Mouse (Mus musculus) heart, embryonic 16.5 days (tissue): Measurements from ENCODE around the gene Arid1b. TPM values are rescaled to one million over a fixed set of nuclear protein-coding genes. Genes with fewer than 3 reads are reported as not detected.

ENCODE experiments used
- ATAC-seq: fragments of 200-750 bp; cut with Nextera tagmentation; replicated peaks from 2 replicates; pipeline ENCODE4 v1.8.0; 2017; ENCODE audit warnings: moderate number of reproducible peaks; ENCODE audit not compliant: insufficient read depth, low FRiP score; ENCODE audit errors: extremely low read depth
- H3K27ac ChIP-seq: fragments of 300-500 bp; sonication (generic); 2 replicates; pipeline ENCODE4 v1.5.1; 2014; ENCODE audit warnings: mild to moderate bottlenecking, low read length, control low read depth, moderate library complexity
- H3K27me3 ChIP-seq: fragments of 300-500 bp; sonication (generic); 2 replicates; pipeline ENCODE4 v1.6.1; 2014; ENCODE audit warnings: low read length, mixed read lengths; ENCODE audit not compliant: control insufficient read depth, insufficient read depth
- H3K36me3 ChIP-seq: fragments of 300-500 bp; sonication (generic); 2 replicates; pipeline ENCODE4 v1.6.1; 2014; ENCODE audit not compliant: control insufficient read depth, insufficient read depth
- H3K4me1 ChIP-seq: fragments of 300-500 bp; sonication (generic); 2 replicates; pipeline ENCODE4 v1.6.1; 2014; ENCODE audit warnings: low read length, mixed read lengths; ENCODE audit not compliant: control insufficient read depth, insufficient read depth
- H3K4me2 ChIP-seq: fragments of 300-500 bp; sonication (generic); 2 replicates; pipeline ENCODE4 v1.6.1; 2014; ENCODE audit warnings: low read depth, mild to moderate bottlenecking, control low read depth, low read length
- H3K4me3 ChIP-seq: fragments of 300-500 bp; sonication (generic); 2 replicates; pipeline ENCODE4 v1.5.1; 2014; ENCODE audit warnings: mild to moderate bottlenecking, control low read depth, low read length
- H3K9ac ChIP-seq: fragments of 300-500 bp; sonication (generic); 2 replicates; pipeline ENCODE4 v1.6.1; 2014; ENCODE audit warnings: low read length, control low read depth
- H3K9me3 ChIP-seq: fragments of 300-500 bp; sonication (generic); replicated peaks from 2 replicates; pipeline ENCODE4 v1.6.1; 2016; ENCODE audit warnings: low read length; ENCODE audit not compliant: control insufficient read depth
- WGBS: fragments of 180-500 bp; shearing (Covaris S2); extraction: QIAGEN DNeasy Blood & Tissue Kit; methylation state at CpG from one replicate; pipeline ENCODE4 v1.1.7; 2014; 5-methylcytosine and 5-hydroxymethylcytosine counted together
- polyA plus RNA-seq: library from polyadenylated mRNA; unstranded; fragments of >200 nt; fragmentation: Nextera tagmentation; extraction: Ambion mirVana; gene quantifications from 2 replicates; pipeline ENCODE4 v1.2.1, GENCODE M21; 2015

The Arid1b gene
- polyA plus RNA-seq, 1 experiment from 2014 or later: 7.1 TPM

GRCm38 (mm10) chr17:5246688-5247087 lies 252.6 kb downstream of the Arid1b start:
- Histone ChIP-seq H3K4me1 (peaks cover 36% of the 10 kb centered on the region), H3K27me3 (no peaks in the 10 kb centered on the region), H3K9me3 (no peaks in the 10 kb centered on the region), H3K4me2 (no peak overlapping the region), H3K27ac (peak overlapping the region; percentile 28), H3K36me3 (no peaks in the 10 kb centered on the region), H3K4me3 (no peak overlapping the region), H3K9ac (no peak overlapping the region)
- 48% methylated on average over 11 of the region's 11 CpGs for WGBS
- peak; percentile 41 for ATAC-seq

GRCm38 (mm10) chr17:5247247-5247646 lies 253.1 kb downstream of the Arid1b start:
- Histone ChIP-seq H3K9me3 (no peaks in the 10 kb centered on the region), H3K9ac (no peak overlapping the region), H3K4me3 (no peak overlapping the region), H3K36me3 (no peaks in the 10 kb centered on the region), H3K4me2 (no peak overlapping the region), H3K27me3 (no peaks in the 10 kb centered on the region), H3K27ac (peak overlapping the region; percentile 28), H3K4me1 (peaks cover 36% of the 10 kb centered on the region)
- ATAC-seq: no peak
- 82% methylated on average over 7 of the region's 7 CpGs for WGBS

- H3K27ac ChIP-seq: peak overlapping the region; percentile 58
- no peaks in the 10 kb centered on the region for H3K27me3 ChIP-seq
- no peak overlapping the region for H3K4me3 ChIP-seq
- peaks cover 36% of the 10 kb centered on the region for H3K4me1 ChIP-seq
- WGBS: 60% methylated on average over 15 of the region's 15 CpGs
- H3K36me3 ChIP-seq: no peaks in the 10 kb centered on the region
- ATAC-seq: no peak
- H3K9me3 ChIP-seq: no peaks in the 10 kb centered on the region
- no peak overlapping the region for H3K4me2 ChIP-seq
- H3K9ac ChIP-seq: no peak overlapping the region
Measured at GRCm38 (mm10) chr17:5247737-5248136, 253.6 kb downstream of the Arid1b start.

DNA sequence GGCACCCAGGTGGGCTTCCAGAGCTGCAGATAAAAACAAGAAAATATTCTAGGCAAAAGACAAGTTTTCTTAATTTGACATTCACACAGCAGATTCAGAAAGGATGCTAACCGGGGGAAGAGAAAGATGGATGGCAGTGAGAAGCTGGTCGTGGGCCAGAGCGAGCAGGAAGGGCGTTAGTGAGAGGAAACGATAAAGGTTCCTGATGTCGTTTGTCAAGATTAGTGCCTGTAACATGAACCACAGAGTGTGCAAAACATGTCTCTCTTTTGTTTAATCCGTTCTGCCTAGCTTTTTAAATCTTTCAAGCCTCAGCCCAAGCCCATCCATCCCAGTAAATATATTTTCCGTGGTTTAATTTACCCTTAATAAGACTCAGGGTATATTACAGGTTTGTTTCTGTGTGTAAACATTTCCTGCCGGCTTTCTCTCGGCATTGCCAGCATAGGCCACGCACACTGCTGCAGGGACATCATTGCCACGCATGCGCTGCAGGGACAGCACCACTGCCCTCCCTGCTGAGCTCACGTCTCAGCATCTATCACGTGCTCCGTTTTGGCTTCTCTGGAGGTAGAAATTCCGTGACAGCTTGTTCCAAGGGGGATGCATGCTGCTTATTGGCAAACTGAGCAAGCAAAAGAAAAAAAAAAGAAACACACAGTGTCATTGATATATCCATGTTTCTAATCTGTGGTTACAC lies 255.0 kb downstream of the Arid1b start:
- H3K9ac ChIP-seq: peak overlapping the region; percentile 6; the same call in 1 of the 2 replicates
- 0 out of 2 replicates have a peak, but pooled peaks have one; percentile 21 for ATAC-seq
- WGBS: 45% methylated on average over 17 of the region's 17 CpGs
- no peaks in the 10 kb centered on the region for H3K9me3 ChIP-seq
- no peaks in the 10 kb centered on the region for H3K27me3 ChIP-seq
- H3K4me3 ChIP-seq: no peak overlapping the region
- peak overlapping the region; percentile 58 for H3K27ac ChIP-seq
- peaks cover 36% of the 10 kb centered on the region for H3K4me1 ChIP-seq
- 0 out of 2 replicates have a peak, but pooled peaks cover 2% of the 10 kb centered on the region for H3K36me3 ChIP-seq
- 0 out of 2 replicates have a peak overlapping the region, but pooled peaks have one; percentile 1 for H3K4me2 ChIP-seq

DNA sequence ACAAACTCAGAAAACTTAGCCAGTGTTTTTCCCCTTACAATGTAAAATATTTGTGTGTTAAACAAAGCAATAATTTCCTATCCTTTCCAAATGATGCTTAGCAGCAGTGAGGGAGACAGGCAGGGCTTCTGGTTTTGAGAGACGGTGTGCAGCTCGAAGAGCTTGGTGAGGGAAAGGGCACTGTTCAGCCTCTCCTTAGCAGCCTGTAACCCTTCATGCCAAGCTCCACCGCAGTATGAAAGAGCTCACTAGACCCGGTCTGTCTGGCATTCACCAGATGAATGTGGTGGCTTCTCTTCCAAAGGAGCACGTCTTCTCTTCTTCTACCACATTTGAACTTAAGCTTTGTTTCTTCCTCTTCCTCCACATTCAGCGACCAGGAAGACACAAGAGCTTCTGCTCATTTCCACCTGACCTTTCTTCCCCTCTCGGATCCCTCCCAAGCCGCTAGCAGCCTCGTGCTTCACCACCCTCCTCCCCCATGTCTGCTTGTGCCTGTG lies 255.6 kb downstream of the Arid1b start:
- ATAC-seq: no peak
- Histone ChIP-seq H3K4me1 (peaks cover 36% of the 10 kb centered on the region), H3K4me2 (no peak overlapping the region), H3K4me3 (no peak overlapping the region), H3K27ac (peak overlapping the region; percentile 45), H3K9ac (no peak overlapping the region), H3K36me3 (0 out of 2 replicates have a peak, but pooled peaks cover 2% of the 10 kb centered on the region), H3K27me3 (no peaks in the 10 kb centered on the region), H3K9me3 (no peaks in the 10 kb centered on the region)
- 69% methylated on average over 9 of the region's 9 CpGs for WGBS

DNA sequence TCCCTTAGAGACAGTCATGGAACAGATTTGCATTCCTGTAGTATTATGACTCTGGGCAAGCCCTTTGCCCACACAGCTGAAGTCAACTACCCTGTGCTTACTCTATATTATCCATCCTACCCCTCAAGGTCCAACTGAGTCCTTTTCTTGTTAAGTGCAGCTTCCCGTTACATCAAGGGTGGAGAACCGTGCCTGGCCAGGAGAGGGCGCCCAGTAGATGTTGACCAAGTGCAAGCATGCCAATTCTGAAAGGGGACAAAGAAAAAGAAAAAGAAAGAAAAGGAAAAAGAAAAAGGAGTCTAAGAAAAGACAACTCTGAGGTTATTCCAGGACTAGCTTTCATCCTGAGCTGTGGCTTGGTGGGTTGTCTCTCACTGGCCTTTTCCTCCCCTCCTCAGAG lies 258.3 kb downstream of the Arid1b start:
- H3K9me3 ChIP-seq: no peaks in the 10 kb centered on the region
- ATAC-seq: no peak
- no peak overlapping the region for H3K27ac ChIP-seq
- no peak overlapping the region for H3K4me2 ChIP-seq
- no peaks in the 10 kb centered on the region for H3K27me3 ChIP-seq
- peaks cover 24% of the 10 kb centered on the region for H3K4me1 ChIP-seq
- WGBS: 24% methylated on average over 3 of the region's 3 CpGs
- H3K36me3 ChIP-seq: peaks cover 2% of the 10 kb centered on the region; the same call in 1 of the 2 replicates
- H3K4me3 ChIP-seq: no peak overlapping the region
- H3K9ac ChIP-seq: no peak overlapping the region

DNA sequence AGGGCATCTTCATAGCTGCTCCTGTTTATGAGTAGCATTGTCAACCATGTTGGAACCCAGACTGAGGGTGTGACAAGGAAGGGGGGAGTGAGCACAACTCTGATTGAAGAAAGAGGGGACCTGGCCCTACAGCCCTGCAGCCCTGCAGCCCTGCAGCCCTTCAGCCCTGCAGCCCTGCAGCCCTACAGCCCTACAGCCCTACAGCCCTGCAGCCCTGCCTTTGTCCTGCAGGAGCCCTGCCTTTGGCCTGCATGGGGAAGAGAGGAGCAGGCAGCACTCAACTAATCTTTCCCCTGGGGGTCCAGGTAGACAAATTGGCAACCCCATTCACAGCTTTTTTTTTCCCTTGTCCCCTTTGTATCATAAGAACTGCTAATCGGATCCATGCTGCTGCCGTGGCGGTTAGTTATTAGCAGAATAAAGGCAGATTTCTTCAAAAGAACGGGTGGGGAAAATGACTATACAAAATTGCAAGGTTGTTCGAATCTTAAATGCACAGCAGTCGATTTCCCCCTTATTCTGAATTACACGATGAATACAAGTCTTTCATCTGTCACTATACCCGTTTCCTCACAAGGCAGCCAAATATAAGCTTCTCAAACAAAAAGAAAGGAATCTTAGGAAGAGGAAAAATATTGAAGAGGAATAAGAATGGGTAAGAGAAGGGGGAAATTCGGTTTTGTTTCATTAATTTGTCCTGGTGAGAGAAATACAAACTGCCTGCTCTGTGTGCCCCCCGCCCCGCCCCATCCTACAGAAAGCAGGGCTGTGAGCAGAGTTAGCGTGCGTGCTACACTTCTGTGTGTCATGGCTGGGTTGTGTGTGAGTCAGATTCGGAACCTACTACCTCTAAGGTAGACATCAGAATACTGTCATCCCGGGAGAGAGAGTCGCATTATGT lies 260.8 kb downstream of the Arid1b start:
- Histone ChIP-seq H3K4me2 (no peak overlapping the region), H3K4me3 (no peak overlapping the region), H3K9ac (no peak overlapping the region), H3K27ac (no peak overlapping the region), H3K27me3 (no peaks in the 10 kb centered on the region), H3K9me3 (no peaks in the 10 kb centered on the region), H3K36me3 (peaks cover 2% of the 10 kb centered on the region; the same call in 1 of the 2 replicates), H3K4me1 (peaks cover 11% of the 10 kb centered on the region)
- no peak for ATAC-seq
- WGBS: 82% methylated on average over 16 of the region's 16 CpGs

GRCm38 (mm10) chr17:5255618-5255933 lies 261.4 kb downstream of the Arid1b start:
- Histone ChIP-seq H3K27me3 (no peaks in the 10 kb centered on the region), H3K4me1 (peaks cover 11% of the 10 kb centered on the region), H3K36me3 (peaks cover 2% of the 10 kb centered on the region; the same call in 1 of the 2 replicates), H3K4me2 (no peak overlapping the region), H3K9ac (no peak overlapping the region), H3K4me3 (no peak overlapping the region), H3K27ac (no peak overlapping the region), H3K9me3 (no peaks in the 10 kb centered on the region)
- WGBS: 72% methylated on average over 2 of the region's 2 CpGs
- ATAC-seq: no peak

GRCm38 (mm10) chr17:5258978-5259377 lies 264.8 kb downstream of the Arid1b start:
- H3K9ac ChIP-seq: no peak overlapping the region
- H3K36me3 ChIP-seq: no peaks in the 10 kb centered on the region; the same call in 1 of the 2 replicates
- ATAC-seq: no peak
- 76% methylated on average over 9 of the region's 9 CpGs for WGBS
- no peak overlapping the region for H3K4me3 ChIP-seq
- H3K4me2 ChIP-seq: no peak overlapping the region
- no peaks in the 10 kb centered on the region for H3K27me3 ChIP-seq
- H3K9me3 ChIP-seq: no peaks in the 10 kb centered on the region
- H3K4me1 ChIP-seq: peaks cover 11% of the 10 kb centered on the region
- H3K27ac ChIP-seq: no peak overlapping the region
